Mouse (Mus musculus) E14TG2a.4 (cell line): ENCODE data around the gene Chac1.

Experiments used
- H3K27me3 ChIP-seq: 2 replicates; pipeline ENCODE4 v1.6.1; 2014; ENCODE audit warnings: low read length, control low read depth; ENCODE audit not compliant: insufficient read depth
- H3K36me3 ChIP-seq: 2 replicates; pipeline ENCODE4 v1.6.1; 2014; ENCODE audit warnings: low read length, control low read depth; ENCODE audit not compliant: insufficient read depth
- H3K4me1 ChIP-seq: replicated peaks from 2 replicates; pipeline ENCODE4 v1.6.1; 2014; ENCODE audit warnings: low read depth, low read length, control low read depth
- H3K4me3 ChIP-seq: replicated peaks from 2 replicates; pipeline ENCODE4 v1.5.1; 2014; ENCODE audit warnings: mild to moderate bottlenecking, low read length
- H3K9me3 ChIP-seq: 2 replicates; pipeline ENCODE4 v1.6.1; 2014; ENCODE audit warnings: low read length, control low read depth
- CTCF ChIP-seq: conservative IDR thresholded peaks from 2 replicates; pipeline ENCODE4 v1.5.1; 2014; ENCODE audit warnings: low read length
- NANOG ChIP-seq: IDR thresholded peaks from 2 replicates; pipeline ENCODE4 v1.6.1; 2014; ENCODE audit warnings: borderline replicate concordance, low read length, mixed read lengths
- POU5F1 ChIP-seq: IDR thresholded peaks from 2 replicates; pipeline ENCODE4 v1.6.1; 2014; ENCODE audit warnings: low read length, borderline replicate concordance

Chac1 gene

DNA sequence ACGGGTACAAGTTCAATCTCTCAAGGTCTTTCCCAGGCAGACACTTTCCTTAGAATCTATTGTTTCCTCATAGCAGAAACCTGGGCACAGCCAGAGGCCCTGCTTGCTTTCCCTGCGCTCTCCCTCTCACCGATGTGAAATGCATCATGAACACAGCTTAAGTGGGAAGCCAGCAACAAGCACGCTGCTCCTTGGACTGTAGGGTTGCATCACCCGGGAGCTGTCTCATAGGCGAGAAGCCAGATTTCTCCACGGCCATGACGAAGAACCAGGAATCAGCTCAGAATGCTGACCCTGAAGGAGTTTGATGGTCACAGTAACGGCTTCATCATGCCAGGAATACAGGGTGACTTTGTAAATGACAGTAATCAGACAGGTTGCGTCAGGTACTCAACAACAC lies 19.1 kb downstream of the Chac1 start:
- TF ChIP-seq CTCF (no peak), POU5F1 (no peak), NANOG (no peak)
- Histone ChIP-seq H3K36me3 (peaks cover 93% of the 10 kb centered on the region), H3K4me3 (no peak overlapping the region), H3K9me3 (no peaks in the 10 kb centered on the region), H3K4me1 (peaks cover 4% of the 10 kb centered on the region), H3K27me3 (no peaks in the 10 kb centered on the region)

GRCm38 (mm10) chr2:119377286-119377685 lies 26.3 kb downstream of the Chac1 start:
- TF ChIP-seq CTCF (no peak), NANOG (no peak), POU5F1 (no peak)
- H3K4me3 ChIP-seq, result no peak overlapping the region
- no peaks in the 10 kb centered on the region for H3K9me3 ChIP-seq
- H3K36me3 ChIP-seq, result peaks cover 96% of the 10 kb centered on the region
- peaks cover 4% of the 10 kb centered on the region for H3K4me1 ChIP-seq
- H3K27me3 ChIP-seq, result no peaks in the 10 kb centered on the region

DNA sequence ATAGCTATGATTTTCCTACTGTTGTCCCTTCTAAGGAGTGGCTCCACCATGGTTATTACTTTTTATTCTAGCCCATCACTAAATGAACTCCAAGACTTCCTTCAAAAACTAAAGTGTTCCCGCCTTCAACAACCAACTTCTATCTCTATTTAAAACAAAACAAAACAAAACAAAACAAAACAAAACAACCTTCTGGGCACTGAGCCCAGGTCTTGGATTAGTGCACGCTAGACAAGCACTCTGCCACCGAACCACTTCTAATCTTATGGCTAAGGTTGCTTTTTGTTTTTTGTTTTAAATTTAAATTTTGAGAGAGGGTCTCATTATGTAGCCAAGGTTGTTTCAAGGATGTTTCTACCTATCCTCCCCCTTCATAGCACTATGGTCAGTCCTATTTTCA lies 26.8 kb downstream of the Chac1 start:
- H3K9me3 ChIP-seq, result no peaks in the 10 kb centered on the region
- peaks cover 96% of the 10 kb centered on the region for H3K36me3 ChIP-seq
- H3K4me1 ChIP-seq, result peaks cover 4% of the 10 kb centered on the region
- no peak overlapping the region for H3K4me3 ChIP-seq
- H3K27me3 ChIP-seq, result no peaks in the 10 kb centered on the region
- TF ChIP-seq NANOG, result no peak
- TF ChIP-seq CTCF, result no peak
- TF ChIP-seq POU5F1, result no peak

GRCm38 (mm10) chr2:119379455-119379854 lies 28.4 kb downstream of the Chac1 start:
- Histone ChIP-seq H3K4me3 (no peak overlapping the region), H3K27me3 (no peaks in the 10 kb centered on the region), H3K4me1 (0 out of 2 replicates have a peak, but pooled peaks cover under 1% of the 10 kb centered on the region), H3K36me3 (peaks cover 94% of the 10 kb centered on the region), H3K9me3 (no peaks in the 10 kb centered on the region)
- TF ChIP-seq NANOG, result no peak
- TF ChIP-seq POU5F1, result no peak
- TF ChIP-seq CTCF, result no peak

DNA sequence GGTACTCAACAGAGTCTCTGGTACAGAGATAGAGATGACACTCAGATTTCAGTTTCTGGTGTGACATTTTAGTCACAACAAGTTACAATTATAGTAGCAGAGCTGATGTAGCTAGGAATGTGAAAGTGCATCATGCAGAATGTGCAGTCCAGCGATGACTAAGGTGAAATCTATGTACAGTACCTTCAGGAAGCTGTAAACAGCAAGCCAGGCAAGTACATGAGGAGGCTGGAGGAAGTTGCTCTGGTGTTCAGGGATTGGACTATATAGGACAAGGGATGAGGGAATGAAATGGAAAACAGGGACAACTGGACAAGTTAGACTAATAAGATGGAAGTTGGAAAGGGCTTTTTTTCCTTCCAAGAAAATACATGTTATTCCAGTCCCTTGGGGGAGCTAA lies 37.2 kb downstream of the Chac1 start:
- Histone ChIP-seq H3K9me3 (no peaks in the 10 kb centered on the region), H3K4me1 (peaks cover 15% of the 10 kb centered on the region), H3K27me3 (no peaks in the 10 kb centered on the region), H3K4me3 (no peak overlapping the region), H3K36me3 (peaks cover 94% of the 10 kb centered on the region)
- TF ChIP-seq NANOG, result no peak
- no peak for TF ChIP-seq CTCF
- TF ChIP-seq POU5F1, result no peak

DNA sequence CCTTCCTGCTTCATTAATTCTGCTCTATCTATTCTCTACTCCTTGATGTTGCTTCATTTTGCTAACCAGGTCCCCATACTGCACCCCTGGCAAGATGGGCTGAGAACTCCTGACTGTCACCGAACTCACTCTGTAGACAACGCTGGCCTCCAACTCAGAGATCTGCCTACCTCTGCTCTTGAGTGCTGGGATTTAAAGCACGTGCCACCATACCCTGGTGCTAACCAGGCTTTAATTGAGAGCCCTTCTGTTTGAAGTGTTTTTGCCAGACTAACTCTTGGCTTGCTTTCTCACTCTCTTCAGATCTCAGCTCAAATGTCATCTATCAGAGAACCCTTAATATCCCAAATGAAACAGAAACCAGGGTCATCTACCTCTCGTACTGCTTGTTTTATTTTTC lies 39.0 kb downstream of the Chac1 start:
- no peaks in the 10 kb centered on the region for H3K9me3 ChIP-seq
- H3K4me1 ChIP-seq, result peaks cover 10% of the 10 kb centered on the region
- no peak for TF ChIP-seq POU5F1
- TF ChIP-seq CTCF, result no peak
- no peak for TF ChIP-seq NANOG
- no peaks in the 10 kb centered on the region for H3K27me3 ChIP-seq
- no peak overlapping the region for H3K4me3 ChIP-seq
- peaks cover 95% of the 10 kb centered on the region for H3K36me3 ChIP-seq

GRCm38 (mm10) chr2:119398252-119398651 lies 47.2 kb downstream of the Chac1 start:
- Histone ChIP-seq H3K9me3 (no peaks in the 10 kb centered on the region), H3K4me1 (no peaks in the 10 kb centered on the region), H3K4me3 (no peak overlapping the region), H3K36me3 (peaks cover 87% of the 10 kb centered on the region), H3K27me3 (no peaks in the 10 kb centered on the region)
- TF ChIP-seq POU5F1 (no peak), CTCF (no peak), NANOG (no peak)

GRCm38 (mm10) chr2:119398665-119399064 lies 47.6 kb downstream of the Chac1 start:
- H3K36me3 ChIP-seq, result peaks cover 87% of the 10 kb centered on the region
- no peaks in the 10 kb centered on the region for H3K27me3 ChIP-seq
- H3K4me1 ChIP-seq, result no peaks in the 10 kb centered on the region
- TF ChIP-seq CTCF (no peak), POU5F1 (no peak), NANOG (no peak)
- H3K9me3 ChIP-seq, result no peaks in the 10 kb centered on the region
- no peak overlapping the region for H3K4me3 ChIP-seq

DNA sequence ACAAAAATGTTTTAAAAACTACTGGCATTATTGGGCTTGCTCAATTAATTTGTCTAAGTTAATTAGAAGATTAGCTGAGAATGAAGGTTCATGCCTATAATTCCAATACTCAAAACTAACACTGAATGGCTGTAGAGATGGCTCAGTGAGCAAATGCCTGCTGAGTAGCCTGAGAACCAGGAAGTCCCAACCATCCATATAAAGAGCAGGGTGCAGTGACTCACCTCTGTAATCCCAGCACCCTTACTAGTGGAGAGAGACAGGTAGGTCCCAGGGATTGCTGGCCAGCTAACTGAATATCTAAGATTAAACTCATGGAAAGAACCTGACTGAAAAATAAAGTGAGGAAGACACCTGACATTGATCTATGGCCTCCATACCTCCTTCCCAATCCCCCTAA lies 48.3 kb downstream of the Chac1 start:
- no peaks in the 10 kb centered on the region for H3K9me3 ChIP-seq
- H3K36me3 ChIP-seq, result peaks cover 85% of the 10 kb centered on the region
- TF ChIP-seq CTCF, result no peak
- no peak for TF ChIP-seq POU5F1
- TF ChIP-seq NANOG, result no peak
- H3K27me3 ChIP-seq, result no peaks in the 10 kb centered on the region
- no peak overlapping the region for H3K4me3 ChIP-seq
- H3K4me1 ChIP-seq, result no peaks in the 10 kb centered on the region
